Mouse (Mus musculus): ENCODE results near the gene Esrrb.

The Esrrb gene

DNA sequence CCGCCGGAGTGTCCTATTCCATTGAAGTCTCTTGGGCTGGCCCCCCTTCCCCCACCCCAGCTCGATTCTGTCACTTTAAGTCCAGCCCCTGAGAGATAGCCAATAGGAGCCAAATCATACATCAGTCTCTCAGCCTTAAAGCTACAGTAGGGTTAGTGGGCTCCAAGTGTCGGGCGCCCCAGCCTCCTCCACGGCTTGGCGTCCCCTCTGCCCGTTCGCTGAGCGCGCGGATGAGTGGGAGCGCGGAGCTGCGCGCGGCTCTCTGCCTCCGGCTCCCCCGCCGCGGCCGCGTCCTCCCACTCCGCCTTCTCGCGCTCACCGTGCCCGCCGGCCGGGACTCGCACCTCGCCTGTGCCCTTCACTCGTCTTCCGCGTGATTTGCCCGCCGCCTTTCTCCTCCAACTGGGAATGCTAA is 60.6 kb downstream of the Esrrb start:
- peak in 1 of 2 experiments; percentile 22 for DNase-seq (ENCODE audit: low spot score in 2 of 2)

GRCm38 (mm10) chr12:86422166-86422910 is 61.4 kb downstream of the Esrrb start:
- no peak for DNase-seq (ENCODE audit: low spot score in 2 of 2)

DNA sequence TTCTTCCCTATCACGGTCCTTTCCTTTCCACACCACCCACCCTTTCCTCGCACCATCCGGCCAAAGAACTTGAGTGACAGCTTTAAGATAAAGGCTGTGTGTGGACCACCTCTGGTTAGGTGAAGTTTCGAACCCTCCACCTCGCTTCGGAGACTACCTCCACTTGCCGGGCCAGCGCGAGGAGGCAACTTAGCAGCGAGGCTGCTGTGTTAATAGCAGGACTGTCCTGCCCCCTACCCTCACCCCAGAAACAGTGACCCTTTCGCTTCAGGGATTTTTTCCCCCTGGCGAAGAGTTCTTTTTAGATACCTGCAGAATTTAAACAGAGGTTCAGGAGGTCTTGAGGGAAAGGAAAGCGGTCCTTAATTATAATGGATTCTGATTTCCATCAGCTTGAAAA is 62.2 kb downstream of the Esrrb start:
- DNase-seq (ENCODE audit: low spot score in 2 of 2), result no peak

DNA sequence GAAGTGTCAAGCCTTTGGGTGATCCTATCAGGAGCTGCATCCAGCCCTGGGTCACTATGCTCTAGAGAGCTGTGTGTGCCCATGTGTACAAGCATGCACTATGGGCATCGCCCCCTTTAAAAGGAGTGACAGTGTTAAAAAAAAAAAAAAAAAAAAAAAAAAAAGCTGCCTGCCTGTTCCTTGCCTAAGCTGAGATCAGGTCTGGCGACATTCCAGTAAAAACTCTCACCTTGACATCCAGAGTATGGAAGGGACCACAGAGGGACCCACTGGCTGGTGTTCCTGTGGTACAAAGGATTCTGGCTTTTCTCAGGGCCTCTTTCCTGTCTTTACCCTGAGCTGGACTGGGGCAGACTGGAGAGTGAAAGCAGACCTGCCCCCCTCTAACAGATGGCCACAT is 66.7 kb downstream of the Esrrb start:
- DNase-seq (ENCODE audit: low spot score in 2 of 2), result no peak

- DNase-seq (ENCODE audit: low spot score in 2 of 2), result no peak
These were observed 70.8 kb downstream of the Esrrb start for GRCm38 (mm10) chr12:86431671-86432070.

- peak; percentile 44 to 75 for DNase-seq (ENCODE audit: low spot score in 2 of 2)
These were observed 72.5 kb downstream of the Esrrb start for GRCm38 (mm10) chr12:86433371-86433821.

DNA sequence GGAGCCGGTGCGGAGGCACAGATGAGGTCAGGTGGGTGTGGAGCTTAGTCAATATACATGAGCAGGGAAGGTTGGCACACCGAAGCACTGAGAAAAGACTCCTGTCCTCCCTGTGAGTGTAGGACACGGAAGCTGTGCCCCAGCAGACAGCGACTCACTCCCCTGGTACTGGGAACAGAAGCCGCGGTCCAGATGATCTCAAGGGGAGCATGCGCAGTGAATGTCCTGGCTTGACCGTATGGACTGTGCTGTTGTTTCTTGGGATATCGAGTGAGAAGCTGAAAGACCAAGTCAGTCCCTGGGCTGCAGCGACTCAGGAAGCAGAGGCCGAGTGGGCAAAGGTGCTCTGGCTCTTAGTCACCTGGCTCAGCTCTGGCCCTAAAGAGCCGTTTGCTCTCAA is 74.7 kb downstream of the Esrrb start:
- no peak for DNase-seq (ENCODE audit: low spot score in 2 of 2)

DNA sequence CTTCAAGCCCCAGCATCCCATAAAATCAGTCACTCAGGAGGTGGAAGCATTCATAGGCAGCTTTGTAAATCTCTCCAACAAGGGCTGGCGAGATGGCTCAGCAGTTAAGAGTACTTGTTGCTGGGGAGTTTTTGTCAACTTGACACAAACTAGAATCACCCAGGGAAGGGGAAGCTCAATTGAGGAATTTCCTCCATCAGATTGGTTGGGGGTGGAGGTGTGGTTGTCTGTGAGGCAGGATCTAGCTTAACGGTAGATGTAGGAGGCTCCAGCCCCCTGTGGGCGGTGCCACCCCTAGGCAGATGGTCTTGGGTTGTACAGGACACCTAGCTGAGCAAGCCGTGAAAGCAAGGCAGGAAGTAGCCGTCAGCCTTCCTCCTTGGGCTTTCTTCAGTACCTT is 89.9 kb downstream of the Esrrb start:
- no peak for DNase-seq (ENCODE audit: low spot score in 2 of 2)

GRCm38 (mm10) chr12:86455009-86455408 is 94.1 kb downstream of the Esrrb start:
- DNase-seq (ENCODE audit: low spot score in 2 of 2), result no peak

GRCm38 (mm10) chr12:86462742-86463470 is 102.0 kb downstream of the Esrrb start:
- DNase-seq (ENCODE audit: low spot score in 2 of 2), result no peak

GRCm38 (mm10) chr12:86464385-86464784 is 103.5 kb downstream of the Esrrb start:
- DNase-seq (ENCODE audit: low spot score in 2 of 2), result no peak

GRCm38 (mm10) chr12:86466180-86466579 is 105.3 kb downstream of the Esrrb start:
- DNase-seq (ENCODE audit: low spot score in 2 of 2), result no peak

GRCm38 (mm10) chr12:86469919-86470318 is 109.0 kb downstream of the Esrrb start:
- no peak for DNase-seq (ENCODE audit: low spot score in 2 of 2)

DNA sequence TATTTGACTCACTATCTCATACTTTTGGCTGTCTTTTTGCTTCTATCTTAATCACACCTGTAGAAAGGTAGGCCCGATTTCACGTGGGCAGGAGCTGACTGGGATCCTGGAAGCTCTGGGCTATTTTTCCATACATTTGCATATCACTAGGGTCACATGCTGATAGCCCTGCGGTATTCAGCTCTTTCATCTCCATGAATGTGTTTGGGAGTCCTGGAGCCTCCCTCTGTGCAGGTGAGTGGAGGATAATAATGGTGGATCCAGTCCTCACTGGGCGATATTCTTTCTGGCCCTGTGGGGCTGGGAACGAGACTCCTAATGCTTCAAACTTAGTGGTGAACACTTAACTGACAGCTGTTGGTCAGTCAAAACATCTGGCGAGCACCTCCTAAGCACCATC is 110.0 kb downstream of the Esrrb start:
- no peak for DNase-seq (ENCODE audit: low spot score in 2 of 2)

- no peak for DNase-seq (ENCODE audit: low spot score in 2 of 2)
These were observed 112.7 kb downstream of the Esrrb start for GRCm38 (mm10) chr12:86473630-86474029.

DNA sequence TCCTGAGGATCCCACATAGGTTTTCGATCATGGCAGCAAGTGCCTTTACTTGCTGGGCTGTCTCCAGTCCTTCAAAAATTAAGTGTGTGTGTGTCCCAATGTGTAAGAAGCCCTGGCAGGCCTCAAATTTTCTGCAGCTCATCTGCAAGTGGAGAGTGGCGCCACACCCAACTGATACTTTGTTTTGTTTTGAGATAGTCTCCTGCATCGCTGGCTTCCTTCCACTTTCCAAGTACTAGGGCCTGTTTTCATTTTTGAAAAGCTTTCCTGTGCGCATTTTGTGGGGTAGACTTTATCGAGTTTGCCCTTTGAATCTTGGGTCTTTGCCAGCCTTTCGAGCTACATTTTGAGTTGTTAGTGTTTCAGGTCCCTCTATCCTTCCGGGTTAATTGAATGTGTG is 115.1 kb downstream of the Esrrb start:
- DNase-seq (ENCODE audit: low spot score in 2 of 2), result no peak

DNA sequence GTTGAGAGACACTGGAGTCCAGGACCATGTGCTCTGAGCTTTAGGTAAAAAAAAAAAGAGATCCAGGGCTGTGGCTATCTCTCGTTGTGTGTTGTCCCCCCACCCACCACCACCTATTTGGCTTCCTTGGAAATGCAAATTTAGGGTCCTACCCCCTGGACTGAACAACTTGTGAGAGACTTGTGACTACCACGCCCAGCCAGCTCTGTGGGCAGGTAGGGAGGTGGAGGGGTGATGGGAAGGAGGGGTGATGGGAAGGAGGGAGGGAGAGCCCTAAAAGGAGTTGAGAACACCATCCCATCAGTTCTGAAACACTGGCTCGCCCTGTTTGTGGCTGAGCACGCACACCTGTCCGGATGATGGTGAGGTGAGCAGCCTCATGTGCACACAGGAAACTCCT is 118.0 kb downstream of the Esrrb start:
- no peak for DNase-seq (ENCODE audit: low spot score in 2 of 2)

- no peak for DNase-seq (ENCODE audit: low spot score in 2 of 2)
These were observed 121.1 kb downstream of the Esrrb start for GRCm38 (mm10) chr12:86482029-86482428.

GRCm38 (mm10) chr12:86483413-86483841 is 122.5 kb downstream of the Esrrb start:
- DNase-seq (ENCODE audit: low spot score in 2 of 2), result peak in 1 of 2 experiments; percentile 26

GRCm38 (mm10) chr12:86488005-86488404 is 127.1 kb downstream of the Esrrb start:
- DNase-seq (ENCODE audit: low spot score in 2 of 2), result no peak

- no peak for DNase-seq (ENCODE audit: low spot score in 2 of 2)
These were observed 129.1 kb downstream of the Esrrb start for GRCm38 (mm10) chr12:86490052-86490451.

DNA sequence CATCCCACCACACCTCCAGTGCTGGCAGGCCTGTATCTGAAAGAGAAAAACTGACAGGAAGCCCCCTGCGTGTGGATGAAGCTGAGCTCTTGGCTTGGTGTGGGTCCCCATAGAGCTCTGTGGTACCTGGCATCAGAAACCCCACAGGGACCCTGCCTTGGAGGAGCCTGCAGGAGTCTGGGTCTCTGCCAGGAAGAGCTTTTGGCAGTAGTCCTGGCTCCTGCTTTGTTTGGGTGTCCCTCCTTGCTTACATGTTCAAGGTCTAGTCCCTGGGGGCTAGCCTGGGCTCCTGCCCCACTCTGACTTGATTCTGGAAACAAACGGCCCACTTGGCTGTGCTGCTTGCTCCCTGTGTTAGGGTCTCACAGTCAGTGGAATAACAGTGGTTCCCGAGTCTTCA is 130.6 kb downstream of the Esrrb start:
- DNase-seq (ENCODE audit: low spot score in 2 of 2), result peak in 1 of 2 experiments; percentile 13

- DNase-seq (ENCODE audit: low spot score in 2 of 2), result peak in 1 of 2 experiments; percentile 16
These were observed 131.9 kb downstream of the Esrrb start for GRCm38 (mm10) chr12:86492822-86493221.
